Mouse (Mus musculus) skeletal muscle tissue, postnatal 0 days (tissue): ENCODE measurements around the gene Apex1. TPM values are rescaled to one million over a fixed set of nuclear protein-coding genes. Genes with fewer than 3 reads are reported as not detected.

ENCODE experiments used
- polyA plus RNA-seq: library from polyadenylated mRNA; unstranded; fragments of >200 nt; fragmentation: Nextera tagmentation; extraction: Ambion mirVana; gene quantifications from 2 replicates; pipeline ENCODE4 v1.2.1, GENCODE M21; 2015

Gene Apex1
- 79.6 and 92.0 TPM in 2 replicates for polyA plus RNA-seq

DNA sequence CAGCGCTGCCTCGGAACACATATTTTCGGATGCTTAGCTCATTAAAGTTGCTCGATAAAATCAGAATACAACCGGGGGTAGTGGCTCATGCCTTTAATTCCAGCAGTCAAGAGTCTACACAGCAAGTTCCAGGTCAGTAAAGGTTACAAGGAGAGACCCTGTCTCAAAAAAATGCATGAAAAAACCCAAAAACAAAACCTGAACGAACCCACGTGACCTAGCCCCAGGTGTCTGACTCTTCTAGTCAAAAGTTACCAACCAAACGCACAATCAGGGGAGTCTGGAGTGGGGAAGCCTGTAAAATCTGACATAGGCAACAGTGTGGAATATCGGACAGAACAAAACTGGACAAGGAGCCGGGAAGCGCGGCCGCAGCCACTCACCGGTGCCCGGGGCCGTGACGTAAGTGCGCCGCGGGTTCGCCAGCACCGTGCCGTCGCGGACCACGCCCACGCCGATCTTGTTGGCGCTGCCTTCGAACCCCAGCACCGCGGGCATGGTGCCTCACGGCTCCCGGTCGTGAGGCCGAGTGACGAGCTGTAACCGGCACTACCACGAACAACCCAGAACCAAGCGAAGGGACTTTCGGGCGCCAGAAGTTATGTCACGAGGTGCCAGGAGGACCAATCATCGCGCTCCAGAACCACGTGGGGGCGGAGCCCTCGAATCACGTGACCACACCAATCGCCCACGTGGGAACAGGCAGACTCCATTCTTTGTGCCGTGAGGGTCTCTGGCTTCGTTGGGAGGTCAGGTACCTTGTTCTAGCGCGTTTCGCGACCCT is at the start of gene Apex1, which contains the start of gene Osgep:
Apex1 (plus strand) TSS at position 688 of the 784 bp plus-strand sequence.
Osgep (minus strand) TSS at position 613 of the 784 bp plus-strand sequence.

GRCm38 (mm10) chr14:50897374-50897765 is 27.4 kb upstream of the Apex1 start, which contains the start of gene Klhl33:
Gene Klhl33 (minus strand): TSS chr14:50897507.

GRCm38 (mm10) chr14:50930754-50931492 is 6.2 kb downstream of the Apex1 start, which contains the start of the genes Pip4p1 and Pnp:
Gene Pip4p1 (minus strand): TSS chr14:50930856.
Gene Pnp (plus strand): TSS chr14:50931082.

GRCm38 (mm10) chr14:50943932-50944667 is 19.3 kb downstream of the Apex1 start, which contains the start of gene Gm49342:
Gene Gm49342 (plus strand): TSS chr14:50944517.

DNA sequence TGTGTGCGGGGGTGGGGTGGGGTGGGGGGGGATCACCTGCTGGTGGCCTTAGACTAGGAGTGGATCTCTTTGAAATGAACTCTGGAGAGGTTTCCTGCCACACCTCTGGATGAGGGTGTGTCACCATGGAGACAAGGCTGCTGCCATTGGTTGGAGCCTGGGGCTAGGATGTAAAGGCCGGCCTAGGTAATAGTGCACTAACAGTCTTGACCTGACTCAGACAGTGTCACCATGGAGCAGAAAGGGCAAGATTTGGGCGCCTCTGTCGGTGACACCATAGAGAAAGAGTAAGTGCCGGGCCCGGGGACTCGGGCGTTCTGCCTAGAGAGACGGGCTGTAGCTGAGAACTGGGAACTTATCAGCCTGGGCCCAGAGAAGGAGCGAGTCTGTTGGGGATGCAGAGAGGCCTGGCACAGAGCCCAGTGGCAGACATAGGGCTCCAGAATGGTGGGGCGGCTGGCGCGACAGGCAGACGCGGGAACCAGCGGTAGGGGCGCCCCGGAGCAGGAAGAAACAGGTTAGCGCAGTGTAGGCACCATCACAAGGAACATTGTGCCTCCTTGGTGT is 31.3 kb downstream of the Apex1 start, which contains the start of gene Pnp2:
Pnp2 (plus strand) TSS at position 51 of the 567 bp plus-strand sequence.

Other genes with a start within 250 kb of the Apex1 start
- gene Olfr747, start 231.8 kb upstream of the Apex1 start, polyA plus RNA-seq = not detected in 2 replicates
- gene Olfr748, start 217.6 kb upstream of the Apex1 start, polyA plus RNA-seq = not detected in 2 replicates
- gene Olfr749, start 179.9 kb upstream of the Apex1 start, polyA plus RNA-seq = not detected in 2 replicates
- gene Ttc5, start 139.4 kb upstream of the Apex1 start, polyA plus RNA-seq = 26.3 and 28.4 TPM in 2 replicates
- not detected in 2 replicates for gene Ccnb1ip1, start 117.2 kb upstream of the Apex1 start, polyA plus RNA-seq
- gene Parp2, start 117.1 kb upstream of the Apex1 start, polyA plus RNA-seq = 20.6 and 21.6 TPM in 2 replicates
- 5.2 and 5.4 TPM in 2 replicates for gene Tep1, start 54.4 kb upstream of the Apex1 start, polyA plus RNA-seq
- gene Klhl33, start 27.5 kb upstream of the Apex1 start, polyA plus RNA-seq = 1.6 TPM in 2 replicates
- gene Osgep, start 75 bp upstream of the Apex1 start, polyA plus RNA-seq = 81.2 and 83.7 TPM in 2 replicates
- 21.5 and 25.8 TPM in 2 replicates for gene Pip4p1, start 5.9 kb downstream of the Apex1 start, polyA plus RNA-seq
- gene Pnp, start 6.1 kb downstream of the Apex1 start, polyA plus RNA-seq = 16.5 and 29.1 TPM in 2 replicates
- not detected in 2 replicates for gene Gm49342, start 19.5 kb downstream of the Apex1 start, polyA plus RNA-seq
- gene Pnp2, start 31.0 kb downstream of the Apex1 start, polyA plus RNA-seq = 0.85 TPM in 1 of 2 replicates, not detected in the other
- 0.37 and 0.39 TPM in 2 replicates for gene Rnase10, start 82.8 kb downstream of the Apex1 start, polyA plus RNA-seq
- gene Rnase9, start 116.9 kb downstream of the Apex1 start, polyA plus RNA-seq = not detected in 2 replicates
- not detected in 2 replicates for gene Rnase11, start 125.2 kb downstream of the Apex1 start, polyA plus RNA-seq
- 0.31 TPM in 1 of 2 replicates, not detected in the other for gene Rnase12, start 132.7 kb downstream of the Apex1 start, polyA plus RNA-seq
- not detected in 2 replicates for gene Olfr750, start 149.5 kb downstream of the Apex1 start, polyA plus RNA-seq
- gene Rnase4, start 166.1 kb downstream of the Apex1 start, polyA plus RNA-seq = 57.8 and 74.4 TPM in 2 replicates
- gene Ang, start 166.2 kb downstream of the Apex1 start, polyA plus RNA-seq = 8.0 and 8.7 TPM in 2 replicates
- not detected in 2 replicates for gene Eddm3b, start 189.5 kb downstream of the Apex1 start, polyA plus RNA-seq
- 0.44 and 0.60 TPM in 2 replicates for gene Rnase6, start 198.9 kb downstream of the Apex1 start, polyA plus RNA-seq
- 2.5 TPM in 1 of 2 replicates, not detected in the other for gene Rnase1, start 221.8 kb downstream of the Apex1 start, polyA plus RNA-seq
- gene Rnase2b, start 237.3 kb downstream of the Apex1 start, polyA plus RNA-seq = not detected in 2 replicates